Mouse (Mus musculus) kidney, embryonic 16.5 days (tissue): ENCODE measurements around the gene Ptprn2. TPM values are rescaled to one million over a fixed set of nuclear protein-coding genes. Genes with fewer than 3 reads are reported as not detected.

Experiments
- ATAC-seq: fragments of 200-750 bp; cut with Nextera tagmentation; 2 replicates; pipeline ENCODE4 v1.8.0; 2017; ENCODE audit warnings: moderate TSS enrichment; ENCODE audit not compliant: low FRiP score, low TSS enrichment
- H3K27ac ChIP-seq: fragments of 300-500 bp; sonication (generic); 2 replicates; pipeline ENCODE4 v1.5.1; 2014; ENCODE audit warnings: low read length
- H3K27me3 ChIP-seq: fragments of 300-500 bp; sonication (generic); 2 replicates; pipeline ENCODE4 v1.6.1; 2014; ENCODE audit warnings: low read length, control low read depth, mixed read lengths; ENCODE audit not compliant: insufficient read depth
- H3K36me3 ChIP-seq: fragments of 300-500 bp; sonication (generic); 2 replicates; pipeline ENCODE4 v1.6.1; 2014; ENCODE audit warnings: low read length, control low read depth, mixed read lengths; ENCODE audit not compliant: insufficient read depth
- H3K4me1 ChIP-seq: fragments of 300-500 bp; sonication (generic); 2 replicates; pipeline ENCODE4 v1.6.1; 2014; ENCODE audit warnings: low read length, control low read depth, mixed read lengths; ENCODE audit not compliant: insufficient read depth
- H3K4me2 ChIP-seq: fragments of 300-500 bp; sonication (generic); replicated peaks from 2 replicates; pipeline ENCODE4 v1.6.1; 2014; ENCODE audit warnings: low read depth, low read length
- H3K4me3 ChIP-seq: fragments of 300-500 bp; sonication (generic); 2 replicates; pipeline ENCODE4 v1.5.1; 2014; ENCODE audit warnings: mild to moderate bottlenecking, low read length
- H3K9ac ChIP-seq: fragments of 300-500 bp; sonication (generic); replicated peaks from 2 replicates; pipeline ENCODE4 v1.6.1; 2014; ENCODE audit warnings: low read length
- H3K9me3 ChIP-seq: fragments of 300-500 bp; sonication (generic); 2 replicates; pipeline ENCODE4 v1.6.1; 2016; ENCODE audit warnings: low read length, control low read depth
- WGBS: fragments of 180-500 bp; shearing (Covaris S2); extraction: QIAGEN DNeasy Blood & Tissue Kit; methylation state at CpG from one replicate; pipeline ENCODE4 v1.1.7; 2014; 5-methylcytosine and 5-hydroxymethylcytosine counted together
- polyA plus RNA-seq: library from polyadenylated mRNA; unstranded; fragments of >200 nt; fragmentation: Nextera tagmentation; extraction: Ambion mirVana; gene quantifications from 2 replicates; pipeline ENCODE4 v1.2.1, GENCODE M21; 2015

Ptprn2 gene
- polyA plus RNA-seq, 1 experiment from 2014 or later: not detected

- Histone ChIP-seq H3K36me3 (no peaks in the 10 kb centered on the region), H3K27me3 (no peaks in the 10 kb centered on the region), H3K4me2 (no peak overlapping the region), H3K4me3 (no peak overlapping the region), H3K9ac (no peak overlapping the region), H3K9me3 (no peaks in the 10 kb centered on the region), H3K4me1 (no peaks in the 10 kb centered on the region), H3K27ac (no peak overlapping the region)
- WGBS: 66% methylated on average over 7 of the region's 7 CpGs
- no peak for ATAC-seq
Measured at GRCm38 (mm10) chr12:117077664-117078063, 592.1 kb downstream of the Ptprn2 start.

- Histone ChIP-seq H3K36me3 (no peaks in the 10 kb centered on the region), H3K4me1 (no peaks in the 10 kb centered on the region), H3K27me3 (no peaks in the 10 kb centered on the region), H3K9ac (no peak overlapping the region), H3K9me3 (no peaks in the 10 kb centered on the region), H3K4me2 (no peak overlapping the region), H3K27ac (no peak overlapping the region), H3K4me3 (no peak overlapping the region)
- 89% methylated on average over 5 of the region's 5 CpGs for WGBS
- 0 out of 2 replicates have a peak, but pooled peaks have one; percentile 19 for ATAC-seq
Measured at GRCm38 (mm10) chr12:117078945-117079344, 593.4 kb downstream of the Ptprn2 start.

GRCm38 (mm10) chr12:117079724-117080123, 594.2 kb downstream of the Ptprn2 start:
- Histone ChIP-seq H3K4me3 (no peak overlapping the region), H3K9ac (no peak overlapping the region), H3K36me3 (no peaks in the 10 kb centered on the region), H3K4me2 (no peak overlapping the region), H3K27ac (no peak overlapping the region), H3K4me1 (no peaks in the 10 kb centered on the region), H3K27me3 (no peaks in the 10 kb centered on the region), H3K9me3 (no peaks in the 10 kb centered on the region)
- 72% methylated on average over 2 of the region's 2 CpGs for WGBS
- ATAC-seq: no peak

GRCm38 (mm10) chr12:117083856-117084701, 598.6 kb downstream of the Ptprn2 start:
- Histone ChIP-seq H3K36me3 (no peaks in the 10 kb centered on the region), H3K27me3 (no peaks in the 10 kb centered on the region), H3K27ac (no peak overlapping the region), H3K4me1 (no peaks in the 10 kb centered on the region), H3K9me3 (no peaks in the 10 kb centered on the region), H3K4me2 (no peak overlapping the region), H3K9ac (no peak overlapping the region), H3K4me3 (no peak overlapping the region)
- WGBS: 73% methylated on average over 3 of the region's 3 CpGs
- ATAC-seq: no peak

- Histone ChIP-seq H3K27me3 (no peaks in the 10 kb centered on the region), H3K4me2 (no peak overlapping the region)
Measured at GRCm38 (mm10) chr12:117084702-117085409, 599.3 kb downstream of the Ptprn2 start.

GRCm38 (mm10) chr12:117085661-117086335, 600.3 kb downstream of the Ptprn2 start:
- WGBS: 76% methylated on average over 1 of the region's 1 CpGs
- H3K9ac ChIP-seq: no peak overlapping the region
- H3K36me3 ChIP-seq: no peaks in the 10 kb centered on the region
- H3K4me1 ChIP-seq: no peaks in the 10 kb centered on the region
- no peak overlapping the region for H3K4me3 ChIP-seq
- H3K4me2 ChIP-seq: no peak overlapping the region
- H3K9me3 ChIP-seq: no peaks in the 10 kb centered on the region
- H3K27ac ChIP-seq: no peak overlapping the region
- ATAC-seq: no peak
- no peaks in the 10 kb centered on the region for H3K27me3 ChIP-seq

More at GRCm38 (mm10) chr12:117084702-117085409, 599.3 kb downstream of the Ptprn2 start:
- Histone ChIP-seq H3K9me3 (no peaks in the 10 kb centered on the region), H3K4me3 (no peak overlapping the region), H3K9ac (no peak overlapping the region), H3K4me1 (no peaks in the 10 kb centered on the region), H3K36me3 (no peaks in the 10 kb centered on the region), H3K27ac (no peak overlapping the region)
- no peak for ATAC-seq
- WGBS: 44% methylated on average over 5 of the region's 5 CpGs

- Histone ChIP-seq H3K9ac (no peak overlapping the region), H3K27ac (no peak overlapping the region), H3K4me2 (no peak overlapping the region), H3K4me3 (no peak overlapping the region), H3K27me3 (no peaks in the 10 kb centered on the region), H3K9me3 (no peaks in the 10 kb centered on the region), H3K4me1 (no peaks in the 10 kb centered on the region), H3K36me3 (no peaks in the 10 kb centered on the region)
- ATAC-seq: no peak
- 78% methylated on average over 4 of the region's 4 CpGs for WGBS
Measured at GRCm38 (mm10) chr12:117092345-117093107, 607.0 kb downstream of the Ptprn2 start.

GRCm38 (mm10) chr12:117095941-117096340, 610.4 kb downstream of the Ptprn2 start:
- Histone ChIP-seq H3K9me3 (no peaks in the 10 kb centered on the region), H3K36me3 (no peaks in the 10 kb centered on the region), H3K4me1 (no peaks in the 10 kb centered on the region), H3K4me2 (no peak overlapping the region), H3K9ac (no peak overlapping the region), H3K4me3 (no peak overlapping the region), H3K27me3 (no peaks in the 10 kb centered on the region), H3K27ac (no peak overlapping the region)
- no peak for ATAC-seq
- 74% methylated on average over 6 of the region's 6 CpGs for WGBS

- H3K27me3 ChIP-seq: no peaks in the 10 kb centered on the region
- no peak overlapping the region for H3K9ac ChIP-seq
- H3K36me3 ChIP-seq: no peaks in the 10 kb centered on the region
- H3K4me3 ChIP-seq: no peak overlapping the region
- H3K27ac ChIP-seq: no peak overlapping the region
- H3K9me3 ChIP-seq: no peaks in the 10 kb centered on the region
- H3K4me1 ChIP-seq: no peaks in the 10 kb centered on the region
- ATAC-seq: no peak
- H3K4me2 ChIP-seq: no peak overlapping the region
Measured at GRCm38 (mm10) chr12:117098295-117098694, 612.8 kb downstream of the Ptprn2 start.
